Mouse (Mus musculus): Measurements from ENCODE around the gene Rab5b.

Gene Rab5b

GRCm38 (mm10) chr10:128699006-128699405 is 2.9 kb upstream of the Rab5b start:
- DNase-seq (ENCODE audit: low spot score): no peak

- DNase-seq (ENCODE audit: low spot score): no peak
Measured at GRCm38 (mm10) chr10:128697072-128697725, 1.1 kb upstream of the Rab5b start.

GRCm38 (mm10) chr10:128695411-128695991 is 563 bp downstream of the Rab5b start:
- no peak for DNase-seq (ENCODE audit: low spot score)

GRCm38 (mm10) chr10:128674469-128675008 is 21.5 kb downstream of the Rab5b start:
- DNase-seq (ENCODE audit: low spot score): peak; percentile 79

GRCm38 (mm10) chr10:128673763-128674468 is 22.1 kb downstream of the Rab5b start, which contains the start of gene Suox:
Gene Suox (minus strand): TSS chr10:128674073.
- peak; percentile 89 for DNase-seq (ENCODE audit: low spot score)

GRCm38 (mm10) chr10:128671148-128671547 is 24.9 kb downstream of the Rab5b start:
- DNase-seq (ENCODE audit: low spot score): no peak

- peak; percentile 66 for DNase-seq (ENCODE audit: low spot score)
Measured at GRCm38 (mm10) chr10:128668790-128669672, 27.0 kb downstream of the Rab5b start.

GRCm38 (mm10) chr10:128665806-128666205 is 30.3 kb downstream of the Rab5b start:
- DNase-seq (ENCODE audit: low spot score): no peak

- no peak for DNase-seq (ENCODE audit: low spot score)
Measured at GRCm38 (mm10) chr10:128665307-128665706, 30.8 kb downstream of the Rab5b start.

- no peak for DNase-seq (ENCODE audit: low spot score)
Measured at GRCm38 (mm10) chr10:128664808-128665207, 31.3 kb downstream of the Rab5b start.

GRCm38 (mm10) chr10:128663441-128664220 is 32.4 kb downstream of the Rab5b start:
- no peak for DNase-seq (ENCODE audit: low spot score)

GRCm38 (mm10) chr10:128662465-128662864 is 33.6 kb downstream of the Rab5b start:
- DNase-seq (ENCODE audit: low spot score): no peak

GRCm38 (mm10) chr10:128659490-128659889 is 36.6 kb downstream of the Rab5b start:
- no peak for DNase-seq (ENCODE audit: low spot score)

GRCm38 (mm10) chr10:128657844-128658243 is 38.2 kb downstream of the Rab5b start:
- no peak for DNase-seq (ENCODE audit: low spot score)

- DNase-seq (ENCODE audit: low spot score): no peak
Measured at GRCm38 (mm10) chr10:128656731-128657130, 39.3 kb downstream of the Rab5b start.

- no peak for DNase-seq (ENCODE audit: low spot score)
Measured at GRCm38 (mm10) chr10:128655254-128655653, 40.8 kb downstream of the Rab5b start.

GRCm38 (mm10) chr10:128653866-128654265 is 42.2 kb downstream of the Rab5b start:
- no peak for DNase-seq (ENCODE audit: low spot score)

GRCm38 (mm10) chr10:128646139-128647089 is 49.6 kb downstream of the Rab5b start:
- DNase-seq (ENCODE audit: low spot score): peak; percentile 80

GRCm38 (mm10) chr10:128645111-128646011 is 50.7 kb downstream of the Rab5b start, which contains the start of gene Ikzf4:
Gene Ikzf4 (minus strand): TSS chr10:128645991.
- peak; percentile 61 for DNase-seq (ENCODE audit: low spot score)
